Mouse (Mus musculus): Measurements from ENCODE around the gene Ctsw. TPM values are rescaled to one million over a fixed set of nuclear protein-coding genes. Genes with fewer than 3 reads are reported as not detected.

Gene Ctsw
- total RNA-seq (2014; rRNA removed) (0.33 and 0.94 TPM in 2 replicates), polyA plus RNA-seq (2015; fragmentation: Nextera tagmentation; extraction: Ambion mirVana) (1.5 and 1.9 TPM in 2 replicates)

- Histone ChIP-seq H3K4me1 (ENCODE audit: insufficient read depth, low read length) (no peaks in the 10 kb centered on the region), H3K27me3 (ENCODE audit: insufficient read depth, low read length) (no peaks in the 10 kb centered on the region), H3K36me3 (ENCODE audit: insufficient read depth, low read length) (peaks cover 26% of the 10 kb centered on the region), H3K9ac (replicated peaks; ENCODE audit: low read length, poor library complexity, severe bottlenecking) (no peak within 1 kb of the TSS), H3K9me3 (ENCODE audit: low read length) (no peaks in the 10 kb centered on the region), H3K27ac (ENCODE audit: low read depth, low read length) (no peak within 1 kb of the TSS), H3K4me2 (ENCODE audit: low read depth, low read length, poor library complexity, severe bottlenecking) (no peak within 1 kb of the TSS), H3K4me3 (ENCODE audit: low read depth, low read length) (no peak within 1 kb of the TSS)
- no peak for TF ChIP-seq CTCF (IDR thresholded peaks at IDR 0.05)
- ATAC-seq (ENCODE audit: low FRiP score) = no peak
- DNase-seq (ENCODE audit: low spot score) = no peak
- WGBS = 57% methylated on average over 5 of the region's 5 CpGs
These were observed at the start of gene Ctsw for GRCm38 (mm10) chr19:5468374-5468773. Ctsw (minus strand) TSS chr19:5468507.

GRCm38 (mm10) chr19:5516906-5517505 is 48.7 kb upstream of the Ctsw start:
- ATAC-seq (ENCODE audit: low FRiP score) = no peak
- no peak overlapping the region for H3K4me3 ChIP-seq (ENCODE audit: low read depth, low read length)
- H3K36me3 ChIP-seq (ENCODE audit: insufficient read depth, low read length) = no peaks in the 10 kb centered on the region
- H3K27me3 ChIP-seq (ENCODE audit: insufficient read depth, low read length) = no peaks in the 10 kb centered on the region
- no peak for TF ChIP-seq CTCF (IDR thresholded peaks at IDR 0.05)
- no peak overlapping the region for H3K9ac ChIP-seq (replicated peaks; ENCODE audit: low read length, poor library complexity, severe bottlenecking)
- no peak overlapping the region for H3K27ac ChIP-seq (ENCODE audit: low read depth, low read length)
- no peaks in the 10 kb centered on the region for H3K9me3 ChIP-seq (ENCODE audit: low read length)
- 81% methylated on average over 8 of the region's 8 CpGs for WGBS
- H3K4me2 ChIP-seq (ENCODE audit: low read depth, low read length, poor library complexity, severe bottlenecking) = no peak overlapping the region
- H3K4me1 ChIP-seq (ENCODE audit: insufficient read depth, low read length) = no peaks in the 10 kb centered on the region
- DNase-seq (ENCODE audit: low spot score) = no peak

- H3K4me3 ChIP-seq (ENCODE audit: low read depth, low read length) = no peak overlapping the region
- H3K27me3 ChIP-seq (ENCODE audit: insufficient read depth, low read length) = no peaks in the 10 kb centered on the region
- H3K4me1 ChIP-seq (ENCODE audit: insufficient read depth, low read length) = peaks cover 2% of the 10 kb centered on the region; the same call in 1 of the 2 replicates
- H3K4me2 ChIP-seq (ENCODE audit: low read depth, low read length, poor library complexity, severe bottlenecking) = no peak overlapping the region
- no peaks in the 10 kb centered on the region for H3K9me3 ChIP-seq (ENCODE audit: low read length)
- H3K9ac ChIP-seq (replicated peaks; ENCODE audit: low read length, poor library complexity, severe bottlenecking) = no peak overlapping the region
- DNase-seq (ENCODE audit: low spot score) (no peak), ATAC-seq (ENCODE audit: low FRiP score) (no peak)
- H3K36me3 ChIP-seq (ENCODE audit: insufficient read depth, low read length) = no peaks in the 10 kb centered on the region
- H3K27ac ChIP-seq (ENCODE audit: low read depth, low read length) = no peak overlapping the region
- WGBS = 68% methylated on average over 7 of the region's 7 CpGs
- TF ChIP-seq CTCF (IDR thresholded peaks at IDR 0.05) = no peak
These were observed 47.8 kb upstream of the Ctsw start for GRCm38 (mm10) chr19:5515840-5516777.

- WGBS = 98% methylated on average over 3 of the region's 3 CpGs
- no peak overlapping the region for H3K27ac ChIP-seq (ENCODE audit: low read depth, low read length)
These were observed 44.7 kb upstream of the Ctsw start for GRCm38 (mm10) chr19:5513005-5513349.

GRCm38 (mm10) chr19:5512091-5513004 is 44.0 kb upstream of the Ctsw start:
- ATAC-seq (ENCODE audit: low FRiP score) (no peak), DNase-seq (ENCODE audit: low spot score) (no peak)
- no peak overlapping the region for H3K9ac ChIP-seq (replicated peaks; ENCODE audit: low read length, poor library complexity, severe bottlenecking)
- no peak overlapping the region for H3K27ac ChIP-seq (ENCODE audit: low read depth, low read length)
- no peaks in the 10 kb centered on the region for H3K36me3 ChIP-seq (ENCODE audit: insufficient read depth, low read length)
- H3K4me2 ChIP-seq (ENCODE audit: low read depth, low read length, poor library complexity, severe bottlenecking) = no peak overlapping the region
- no peaks in the 10 kb centered on the region for H3K9me3 ChIP-seq (ENCODE audit: low read length)
- H3K4me1 ChIP-seq (ENCODE audit: insufficient read depth, low read length) = peaks cover 8% of the 10 kb centered on the region; the same call in 1 of the 2 replicates
- no peaks in the 10 kb centered on the region for H3K27me3 ChIP-seq (ENCODE audit: insufficient read depth, low read length)
- no peak for TF ChIP-seq CTCF (IDR thresholded peaks at IDR 0.05)
- 78% methylated on average over 12 of the region's 12 CpGs for WGBS
- H3K4me3 ChIP-seq (ENCODE audit: low read depth, low read length) = no peak overlapping the region

More at GRCm38 (mm10) chr19:5513005-5513349, 44.7 kb upstream of the Ctsw start:
- Histone ChIP-seq H3K9me3 (ENCODE audit: low read length) (no peaks in the 10 kb centered on the region), H3K4me2 (ENCODE audit: low read depth, low read length, poor library complexity, severe bottlenecking) (no peak overlapping the region), H3K4me1 (ENCODE audit: insufficient read depth, low read length) (peaks cover 8% of the 10 kb centered on the region; the same call in 1 of the 2 replicates), H3K9ac (replicated peaks; ENCODE audit: low read length, poor library complexity, severe bottlenecking) (no peak overlapping the region), H3K4me3 (ENCODE audit: low read depth, low read length) (no peak overlapping the region), H3K27me3 (ENCODE audit: insufficient read depth, low read length) (no peaks in the 10 kb centered on the region), H3K36me3 (ENCODE audit: insufficient read depth, low read length) (no peaks in the 10 kb centered on the region)
- DNase-seq (ENCODE audit: low spot score) (no peak), ATAC-seq (ENCODE audit: low FRiP score) (no peak)
- no peak for TF ChIP-seq CTCF (IDR thresholded peaks at IDR 0.05)
